Mouse (Mus musculus) bone marrow, adult 2 months (tissue): ENCODE data around the gene Rnd1.

ENCODE experiments used
- CTCF ChIP-seq: fragments of 200-500 bp; IDR thresholded peaks from 2 replicates; pipeline ENCODE4 v1.5.1; 2011; ENCODE audit warnings: low read length, control low read depth; ENCODE audit not compliant: control insufficient read depth, insufficient read depth
- POLR2A ChIP-seq: fragments of 200-500 bp; IDR thresholded peaks from 2 replicates; pipeline ENCODE4 v1.6.1; 2011; ENCODE audit warnings: low read depth, mild to moderate bottlenecking, control low read depth, low read length, borderline replicate concordance; ENCODE audit not compliant: control insufficient read depth

DNA sequence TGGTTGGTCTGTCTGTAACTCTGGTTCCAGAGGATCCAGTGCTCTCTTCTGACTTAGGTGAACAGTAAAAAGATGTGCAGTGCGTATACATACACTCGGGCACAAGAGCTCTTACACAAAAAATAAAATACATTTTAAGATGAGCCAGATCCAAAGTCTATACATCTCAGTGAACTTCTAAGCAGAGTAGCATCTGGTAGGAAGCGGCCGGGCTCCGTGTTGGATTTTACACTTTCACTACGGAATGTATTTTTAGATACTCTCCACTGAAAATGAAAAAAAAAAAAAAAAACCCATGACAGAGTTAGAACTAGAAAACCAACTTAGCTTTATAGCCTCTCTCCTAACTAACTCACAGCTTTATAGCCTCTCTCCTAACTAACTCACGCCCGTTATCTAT is 3.4 kb upstream of the Rnd1 start:
- TF ChIP-seq POLR2A: no peak
- TF ChIP-seq CTCF: no peak
